Mouse (Mus musculus) midbrain, embryonic 16.5 days (tissue): ENCODE measurements at regions not wholly inside any gene's neighbourhood (a gene's known extent, or its start where the extent isn't known, plus 50 kb on each side); places are given as distances from the start of the nearest gene placed in this dataset.

ENCODE experiments used
- ATAC-seq: fragments of 200-750 bp; cut with Nextera tagmentation; 2 replicates; pipeline ENCODE4 v1.8.0; 2017; ENCODE audit warnings: moderate TSS enrichment
- H3K27ac ChIP-seq: fragments of 300-500 bp; sonication (generic); 2 replicates; pipeline ENCODE4 v1.5.1; 2014; ENCODE audit warnings: mild to moderate bottlenecking, low read length, mixed read lengths
- H3K27me3 ChIP-seq: fragments of 300-500 bp; sonication (generic); 2 replicates; pipeline ENCODE4 v1.6.1; 2014; ENCODE audit warnings: low read depth, low read length, mixed read lengths; ENCODE audit not compliant: control insufficient read depth, insufficient read depth
- H3K36me3 ChIP-seq: fragments of 300-500 bp; sonication (generic); 2 replicates; pipeline ENCODE4 v1.6.1; 2014; ENCODE audit warnings: mild to moderate bottlenecking, low read length, moderate library complexity, mixed read lengths; ENCODE audit not compliant: control insufficient read depth, insufficient read depth
- H3K4me1 ChIP-seq: fragments of 300-500 bp; sonication (generic); 2 replicates; pipeline ENCODE4 v1.6.1; 2014; ENCODE audit warnings: mild to moderate bottlenecking, low read length, mixed read lengths; ENCODE audit not compliant: control insufficient read depth, insufficient read depth
- H3K4me2 ChIP-seq: fragments of 300-500 bp; sonication (generic); 2 replicates; pipeline ENCODE4 v1.6.1; 2014; ENCODE audit warnings: mild to moderate bottlenecking, low read length, mixed read lengths
- H3K4me3 ChIP-seq: fragments of 300-500 bp; sonication (generic); 2 replicates; pipeline ENCODE4 v1.5.1; 2014; ENCODE audit warnings: low read depth, mild to moderate bottlenecking, low read length, moderate library complexity, mixed read lengths
- H3K9ac ChIP-seq: fragments of 300-500 bp; sonication (generic); 2 replicates; pipeline ENCODE4 v1.6.1; 2014; ENCODE audit warnings: low read depth, low read length, mixed read lengths
- H3K9me3 ChIP-seq: fragments of 300-500 bp; sonication (generic); replicated peaks from 2 replicates; pipeline ENCODE4 v1.6.1; 2014; ENCODE audit warnings: mild to moderate bottlenecking, low read length, mixed read lengths; ENCODE audit not compliant: control insufficient read depth, poor library complexity, severe bottlenecking
- WGBS: fragments of 180-500 bp; shearing (Covaris S2); extraction: QIAGEN DNeasy Blood & Tissue Kit; methylation state at CpG from one replicate; pipeline ENCODE4 v1.1.7; 2014; 5-methylcytosine and 5-hydroxymethylcytosine counted together

DNA sequence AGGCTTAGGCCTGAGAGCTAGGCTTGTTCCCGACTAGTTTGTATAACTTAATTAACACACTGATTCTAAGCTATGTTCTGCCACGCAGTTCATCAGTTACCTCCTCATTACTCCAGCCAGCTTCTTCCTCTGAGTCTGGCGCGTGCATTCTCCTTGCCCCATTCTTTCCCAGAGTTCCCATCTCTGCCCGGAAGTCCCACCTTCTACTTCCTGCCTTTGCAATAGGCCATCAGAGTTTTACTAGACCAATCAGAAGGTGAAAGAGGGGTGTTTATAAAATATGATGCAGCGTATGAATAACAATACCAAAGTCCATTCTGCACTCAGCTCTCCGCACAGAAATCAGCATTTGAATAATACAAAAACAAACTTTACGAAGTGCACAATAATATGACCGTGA, 81.7 kb upstream of the Ubr2 start:
- no peaks in the 10 kb centered on the region for H3K27me3 ChIP-seq
- H3K9me3 ChIP-seq: no peaks in the 10 kb centered on the region; the same call in none of the 2 replicates
- H3K4me3 ChIP-seq: no peak overlapping the region
- no peak overlapping the region for H3K4me2 ChIP-seq
- WGBS: 87% methylated on average over 9 of the region's 9 CpGs
- ATAC-seq: no peak
- no peaks in the 10 kb centered on the region for H3K36me3 ChIP-seq
- no peaks in the 10 kb centered on the region for H3K4me1 ChIP-seq
- H3K9ac ChIP-seq: no peak overlapping the region
- no peak overlapping the region for H3K27ac ChIP-seq

- H3K4me1 ChIP-seq: no peaks in the 10 kb centered on the region
- H3K27ac ChIP-seq: no peak overlapping the region
- H3K9me3 ChIP-seq: no peaks in the 10 kb centered on the region; the same call in none of the 2 replicates
- no peaks in the 10 kb centered on the region for H3K36me3 ChIP-seq
- no peak overlapping the region for H3K4me2 ChIP-seq
- WGBS: 81% methylated on average over 3 of the region's 3 CpGs
- no peak overlapping the region for H3K9ac ChIP-seq
- H3K4me3 ChIP-seq: no peak overlapping the region
- H3K27me3 ChIP-seq: no peaks in the 10 kb centered on the region
- ATAC-seq: no peak
These were observed 79.4 kb upstream of the Ubr2 start for GRCm38 (mm10) chr17:47089769-47090168.

- Histone ChIP-seq H3K27me3 (no peaks in the 10 kb centered on the region), H3K4me3 (no peak overlapping the region), H3K4me2 (no peak overlapping the region), H3K27ac (no peak overlapping the region), H3K4me1 (no peaks in the 10 kb centered on the region), H3K36me3 (no peaks in the 10 kb centered on the region), H3K9me3 (peaks cover 6% of the 10 kb centered on the region; the same call in 1 of the 2 replicates), H3K9ac (no peak overlapping the region)
- no peak for ATAC-seq
- 95% methylated on average over 2 of the region's 2 CpGs for WGBS
These were observed 58.9 kb upstream of the Ubr2 start for GRCm38 (mm10) chr17:47069206-47069605.

GRCm38 (mm10) chr17:47065307-47065901, 55.0 kb upstream of the Ubr2 start:
- no peak overlapping the region for H3K4me3 ChIP-seq
- no peaks in the 10 kb centered on the region for H3K36me3 ChIP-seq
- no peak overlapping the region for H3K27ac ChIP-seq
- H3K9ac ChIP-seq: no peak overlapping the region
- 80% methylated on average over 4 of the region's 4 CpGs for WGBS
- no peak for ATAC-seq
- no peaks in the 10 kb centered on the region for H3K4me1 ChIP-seq
- H3K9me3 ChIP-seq: peaks cover 6% of the 10 kb centered on the region; the same call in 1 of the 2 replicates
- H3K4me2 ChIP-seq: no peak overlapping the region
- H3K27me3 ChIP-seq: no peaks in the 10 kb centered on the region

DNA sequence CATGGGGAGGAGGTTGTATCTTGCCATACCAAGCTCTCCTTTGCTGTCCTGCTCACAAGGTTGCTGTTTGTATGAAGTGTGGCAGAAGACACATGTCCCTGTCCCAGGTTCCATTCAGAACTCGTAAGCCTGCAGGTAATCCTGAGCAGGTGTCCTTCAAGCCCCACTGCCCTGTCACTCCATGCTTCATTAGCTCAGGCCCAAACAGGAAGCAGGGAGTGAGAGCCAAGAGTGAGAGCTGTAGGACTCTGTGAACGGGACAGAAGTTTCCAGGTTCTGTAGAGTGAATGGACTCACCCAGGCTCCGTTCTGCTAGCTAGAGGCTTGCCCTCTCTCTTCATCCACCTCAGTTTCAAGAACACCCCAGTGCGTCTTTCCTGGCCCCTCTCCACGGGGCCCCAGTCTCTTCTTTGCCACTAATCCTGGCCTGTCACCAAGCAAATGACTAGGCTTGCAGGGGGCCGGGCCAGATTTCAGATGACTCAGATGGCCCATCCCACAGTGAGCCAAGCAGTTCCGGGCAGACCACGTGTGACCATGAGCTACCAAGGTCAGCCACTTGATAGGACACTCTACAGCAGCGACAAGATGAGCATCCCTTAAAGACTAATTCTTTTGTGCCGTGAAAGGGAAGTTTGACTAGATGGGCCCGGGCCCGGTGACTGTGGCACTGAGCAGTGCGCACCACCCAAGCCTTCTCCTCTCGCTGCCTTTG, 54.4 kb upstream of the Ubr2 start:
- ATAC-seq: no peak
- 69% methylated on average over 14 of the region's 14 CpGs for WGBS
- H3K4me1 ChIP-seq: no peaks in the 10 kb centered on the region

GRCm38 (mm10) chr17:47064006-47064405, 53.6 kb upstream of the Ubr2 start:
- no peaks in the 10 kb centered on the region for H3K36me3 ChIP-seq
- no peak overlapping the region for H3K4me3 ChIP-seq
- H3K9ac ChIP-seq: no peak overlapping the region
- H3K27me3 ChIP-seq: no peaks in the 10 kb centered on the region
- no peak for ATAC-seq
- no peak overlapping the region for H3K4me2 ChIP-seq
- H3K4me1 ChIP-seq: no peaks in the 10 kb centered on the region
- WGBS: 93% methylated on average over 4 of the region's 4 CpGs
- peaks cover 6% of the 10 kb centered on the region; the same call in 1 of the 2 replicates for H3K9me3 ChIP-seq
- no peak overlapping the region for H3K27ac ChIP-seq

More for the DNA sequence above, 54.4 kb upstream of the Ubr2 start:
- no peak overlapping the region for H3K4me2 ChIP-seq
- H3K27me3 ChIP-seq: no peaks in the 10 kb centered on the region
- no peak overlapping the region for H3K27ac ChIP-seq
- no peak overlapping the region for H3K9ac ChIP-seq
- H3K9me3 ChIP-seq: peaks cover 6% of the 10 kb centered on the region; the same call in 1 of the 2 replicates
- no peak overlapping the region for H3K4me3 ChIP-seq
- no peaks in the 10 kb centered on the region for H3K36me3 ChIP-seq

GRCm38 (mm10) chr17:47061031-47061620, 50.8 kb upstream of the Ubr2 start:
- Histone ChIP-seq H3K9me3 (no peaks in the 10 kb centered on the region; the same call in 1 of the 2 replicates), H3K27ac (no peak overlapping the region), H3K36me3 (no peaks in the 10 kb centered on the region), H3K27me3 (no peaks in the 10 kb centered on the region), H3K4me1 (no peaks in the 10 kb centered on the region), H3K9ac (no peak overlapping the region), H3K4me3 (no peak overlapping the region), H3K4me2 (no peak overlapping the region)
- ATAC-seq: no peak
- 86% methylated on average over 8 of the region's 8 CpGs for WGBS
